Mouse (Mus musculus): ENCODE measurements at regions not wholly inside any gene's neighbourhood (a gene's known extent, or its start where the extent isn't known, plus 50 kb on each side); places are given as distances from the start of the nearest gene placed in this dataset.

DNA sequence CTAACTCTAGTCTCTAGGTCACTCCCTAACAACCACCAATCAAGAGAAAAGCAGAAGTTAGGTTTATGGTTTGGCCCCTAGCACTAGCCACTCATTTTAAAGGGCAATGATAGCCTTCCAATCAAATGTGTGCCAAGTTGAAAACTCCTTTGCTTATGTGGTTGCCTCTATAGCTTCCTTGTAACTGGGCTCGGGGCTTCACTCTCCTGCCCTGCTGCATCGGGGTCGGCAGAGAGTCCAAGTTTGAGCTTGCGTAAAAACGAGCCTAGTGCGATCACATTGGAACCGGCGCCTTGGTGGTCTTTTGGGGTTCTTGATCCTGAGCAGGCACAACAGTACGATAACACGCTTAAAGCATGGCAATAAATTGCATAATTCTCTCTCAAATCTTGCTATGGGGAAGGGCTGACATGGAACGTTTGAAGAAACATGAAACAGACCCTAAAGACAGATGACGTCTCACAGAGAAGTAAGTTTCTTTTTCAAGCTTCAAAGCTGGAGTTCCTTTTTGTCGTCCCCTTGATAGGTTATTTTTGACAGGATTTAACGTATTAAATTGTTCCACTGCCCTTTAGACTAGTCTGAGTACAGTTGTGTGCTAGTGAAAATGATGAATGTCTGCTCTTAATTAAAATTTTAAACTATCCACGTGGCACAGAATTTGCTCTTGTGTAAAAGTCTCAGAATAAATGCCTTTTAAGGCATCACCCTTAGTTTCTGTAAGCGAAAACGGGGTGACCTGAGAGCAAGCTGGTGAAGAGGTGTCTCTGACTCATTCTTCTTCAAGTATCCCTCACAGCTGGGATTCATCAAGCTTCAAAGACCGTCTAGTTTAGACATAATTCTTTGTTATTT, 52.0 kb downstream of the 4930426L09Rik start:
- peak; percentile 77 for ATAC-seq (replicated peaks; ENCODE audit: low read depth, poor library complexity, severe bottlenecking)

DNA sequence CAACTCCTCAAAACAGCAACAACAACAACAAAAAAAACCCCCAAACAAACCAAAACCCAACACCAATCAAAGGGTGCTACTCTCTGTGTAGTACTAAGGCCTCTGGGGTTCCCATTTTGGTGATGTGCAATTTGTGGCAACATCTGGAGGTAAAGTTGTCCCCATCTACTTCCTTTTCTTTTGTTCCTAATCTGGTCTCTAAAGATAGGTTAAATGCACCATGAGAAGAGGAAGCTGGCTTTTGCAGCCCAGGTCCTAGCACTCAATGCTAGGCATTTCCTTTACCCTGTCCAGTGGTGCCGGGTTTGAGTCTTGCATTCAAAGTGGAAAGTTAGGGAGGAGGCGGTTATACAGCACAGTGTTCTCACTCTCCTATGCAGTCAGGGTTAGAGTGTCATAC, 57.4 kb downstream of the 4930426L09Rik start:
- peak; percentile 76 for ATAC-seq (replicated peaks; ENCODE audit: low read depth, poor library complexity, severe bottlenecking)

DNA sequence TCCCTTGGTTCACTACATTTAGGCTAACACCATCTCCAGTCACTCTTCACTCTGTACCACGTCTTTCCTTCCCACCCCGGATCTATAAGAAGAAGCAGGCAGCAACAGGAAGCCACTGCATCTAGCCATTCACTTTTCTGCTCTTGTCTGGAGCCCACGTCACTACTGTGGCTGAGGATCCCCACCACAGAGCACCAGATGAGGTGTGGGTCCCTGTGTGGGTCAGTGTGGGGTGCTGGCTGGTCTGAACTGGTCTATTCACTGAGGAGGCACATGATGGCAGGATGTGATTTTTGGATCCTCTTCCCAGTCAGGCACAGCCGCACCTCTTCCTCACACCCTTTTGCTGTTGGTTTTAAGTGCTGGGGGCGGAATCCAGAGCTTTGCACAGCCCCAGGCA, 59.7 kb downstream of the 4930426L09Rik start:
- peak; percentile 39 for ATAC-seq (replicated peaks; ENCODE audit: low read depth, poor library complexity, severe bottlenecking)

DNA sequence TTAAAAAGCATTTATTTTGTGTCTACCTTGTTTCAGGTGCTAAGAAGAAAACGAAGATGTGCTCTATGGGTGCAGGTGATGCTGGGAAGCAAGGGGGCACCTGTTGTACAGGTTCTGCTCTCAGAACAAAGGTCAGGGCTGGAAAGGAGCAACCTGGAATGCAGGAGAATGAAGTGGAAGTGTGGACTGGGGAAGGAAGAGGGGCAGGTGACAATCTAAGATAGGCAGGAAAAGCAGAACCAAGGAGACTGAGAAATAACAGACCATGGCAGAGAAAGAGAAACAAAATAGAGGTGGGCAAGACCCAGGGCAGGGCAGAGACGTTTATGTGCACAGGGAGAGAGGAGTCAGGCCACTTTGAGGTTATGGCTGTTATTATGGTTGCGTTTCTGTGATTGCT, 60.6 kb downstream of the 4930426L09Rik start:
- ATAC-seq (replicated peaks; ENCODE audit: low read depth, poor library complexity, severe bottlenecking) = no peak

DNA sequence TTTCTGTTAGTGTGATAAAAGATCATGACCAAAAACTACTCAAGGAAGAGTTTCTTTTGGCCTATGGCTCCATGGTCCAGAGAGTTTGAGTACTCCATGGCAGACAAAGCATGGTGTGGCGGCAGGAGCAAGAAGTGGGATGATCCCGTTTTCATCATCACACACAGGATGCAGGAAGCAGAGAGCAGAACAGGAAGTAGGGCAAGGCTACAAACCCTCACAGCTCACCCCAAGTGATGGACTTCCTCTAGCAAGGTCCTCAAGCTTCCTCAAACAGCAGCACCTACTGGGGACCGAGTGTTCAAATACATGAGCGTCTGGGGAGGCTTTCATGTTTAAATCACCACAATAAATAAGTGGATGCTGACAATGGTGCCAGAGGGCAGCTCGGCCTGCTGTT, 61.1 kb downstream of the 4930426L09Rik start:
- peak; percentile 53; the same call in 1 of the 2 replicates for ATAC-seq (replicated peaks; ENCODE audit: low read depth, poor library complexity, severe bottlenecking)

GRCm38 (mm10) chr2:19060218-19060915, 62.2 kb downstream of the 4930426L09Rik start:
- ATAC-seq (replicated peaks; ENCODE audit: low read depth, poor library complexity, severe bottlenecking) = no peak

GRCm38 (mm10) chr2:19064560-19065362, 66.6 kb downstream of the 4930426L09Rik start:
- ATAC-seq (replicated peaks; ENCODE audit: low read depth, poor library complexity, severe bottlenecking) = peak; percentile 68

DNA sequence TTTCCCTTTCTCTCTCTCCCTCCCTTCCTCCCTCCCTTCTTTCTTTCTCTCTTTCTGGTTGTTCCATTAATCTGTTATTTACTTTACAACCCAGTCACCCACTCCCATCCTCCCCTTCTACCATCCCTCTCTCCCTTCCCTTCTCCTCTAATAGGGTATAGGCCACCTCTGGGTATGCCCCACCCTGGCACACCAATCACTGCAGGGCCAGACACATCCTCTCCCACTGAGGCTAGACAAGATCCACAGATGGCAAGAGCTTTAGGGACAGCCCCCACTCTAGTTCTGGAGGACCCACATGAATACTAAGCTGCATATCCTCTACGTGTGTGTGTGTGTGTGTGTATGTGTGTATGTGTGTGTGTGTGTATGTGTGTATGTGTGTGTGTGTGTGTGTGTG, 67.4 kb downstream of the 4930426L09Rik start:
- ATAC-seq (replicated peaks; ENCODE audit: low read depth, poor library complexity, severe bottlenecking) = no peak

DNA sequence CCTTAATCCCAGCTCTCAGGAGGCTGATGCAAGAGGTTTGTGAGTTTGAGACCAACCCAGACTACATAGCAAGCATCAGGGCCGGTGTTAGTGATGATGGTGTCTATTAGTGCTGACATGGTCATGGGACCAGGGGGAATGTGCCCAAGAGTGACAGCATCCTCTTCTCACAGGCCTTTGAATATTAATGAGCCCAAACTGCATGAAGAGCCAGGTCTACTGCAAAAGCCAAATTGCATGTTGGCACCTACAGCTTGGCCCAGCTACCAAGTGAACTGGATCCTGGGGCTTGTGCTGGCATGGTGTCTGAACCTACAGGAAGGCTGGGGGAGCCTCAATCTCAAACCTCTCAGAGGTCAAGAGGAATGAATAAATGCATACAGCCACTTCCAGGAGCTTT, 70.0 kb downstream of the 4930426L09Rik start:
- ATAC-seq (replicated peaks; ENCODE audit: low read depth, poor library complexity, severe bottlenecking) = no peak

DNA sequence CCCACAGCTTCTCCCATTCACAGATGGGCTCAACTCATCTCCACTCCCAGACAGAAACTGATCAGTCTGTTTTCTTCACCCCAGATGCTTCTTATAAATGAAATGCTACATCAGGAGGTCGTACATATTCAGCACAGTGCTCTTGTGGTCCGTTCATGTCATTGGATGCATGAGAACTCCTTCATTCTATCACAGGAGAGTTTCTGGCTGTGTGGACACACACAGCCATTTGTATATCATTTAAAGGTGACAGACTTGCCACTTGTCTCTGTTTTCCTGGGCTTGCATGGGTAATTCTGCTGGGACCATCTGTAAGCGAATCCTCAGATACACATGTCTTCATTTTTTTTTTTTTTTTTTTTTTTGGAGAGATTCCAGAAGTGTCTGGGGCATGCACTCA, 85.7 kb downstream of the 4930426L09Rik start:
- ATAC-seq (replicated peaks; ENCODE audit: low read depth, poor library complexity, severe bottlenecking) = no peak

DNA sequence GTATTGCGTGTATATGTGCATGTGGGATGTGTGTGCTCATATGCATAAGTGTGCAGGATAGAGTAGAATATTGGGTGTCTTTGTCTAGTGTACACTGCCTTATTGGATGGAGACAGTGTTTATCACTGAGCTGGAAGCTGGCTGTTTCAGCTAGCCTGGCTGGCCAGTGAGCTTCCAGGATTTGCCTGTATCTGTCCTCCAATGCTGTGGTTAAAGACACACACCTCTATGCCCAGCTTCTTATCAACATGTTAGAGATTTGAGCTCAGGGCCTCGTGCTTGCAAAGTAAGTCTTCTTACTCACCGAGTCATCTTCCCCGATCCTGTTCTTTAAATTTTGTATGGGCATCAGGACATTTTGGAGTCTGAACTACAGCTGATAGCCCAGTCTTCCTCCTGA, 87.0 kb downstream of the 4930426L09Rik start:
- ATAC-seq (replicated peaks; ENCODE audit: low read depth, poor library complexity, severe bottlenecking) = no peak

DNA sequence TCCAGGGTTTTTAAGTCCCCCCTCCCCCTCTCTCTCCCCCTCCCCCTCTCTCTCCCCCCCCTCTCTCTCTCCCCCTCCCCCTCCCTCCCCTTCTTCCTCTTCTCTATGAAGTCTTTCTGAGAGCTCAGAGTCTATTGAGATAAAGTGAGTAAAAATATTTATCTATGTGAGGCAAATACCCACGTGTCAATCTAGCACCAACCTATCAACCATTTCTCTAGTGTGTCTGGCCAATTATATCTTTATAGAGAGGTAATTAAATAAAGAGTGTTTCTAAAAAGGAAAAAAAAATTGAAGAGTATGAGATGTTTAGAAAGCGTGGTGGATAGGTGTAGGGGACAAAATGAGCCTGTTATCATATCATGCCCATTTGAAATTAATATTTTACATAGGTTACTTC, 88.0 kb downstream of the 4930426L09Rik start:
- ATAC-seq (replicated peaks; ENCODE audit: low read depth, poor library complexity, severe bottlenecking) = no peak

GRCm38 (mm10) chr2:19086621-19087020, 88.5 kb downstream of the 4930426L09Rik start:
- no peak for ATAC-seq (replicated peaks; ENCODE audit: low read depth, poor library complexity, severe bottlenecking)

DNA sequence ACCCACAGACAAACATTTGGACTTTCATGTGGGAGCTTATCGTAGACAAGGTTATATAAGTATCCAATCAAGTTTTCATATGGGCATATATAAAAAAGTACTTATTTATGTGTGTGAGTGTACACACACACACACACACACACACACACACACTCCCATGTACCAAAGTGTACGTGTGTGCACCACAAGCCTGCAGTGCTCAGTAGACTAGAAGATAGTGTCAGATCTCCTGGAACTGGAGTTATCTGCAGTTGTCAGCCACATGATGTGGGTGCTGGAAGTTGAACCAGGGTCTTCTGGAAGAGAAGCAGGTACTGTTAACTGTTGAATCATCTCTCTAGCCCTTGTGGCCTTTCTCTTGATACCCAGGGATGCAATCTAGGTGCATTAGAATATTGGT, 99.7 kb upstream of the Armc3 start:
- no peak for ATAC-seq (replicated peaks; ENCODE audit: low read depth, poor library complexity, severe bottlenecking)

GRCm38 (mm10) chr2:19108753-19109152, 90.3 kb upstream of the Armc3 start:
- ATAC-seq (replicated peaks; ENCODE audit: low read depth, poor library complexity, severe bottlenecking) = no peak

- ATAC-seq (replicated peaks; ENCODE audit: low read depth, poor library complexity, severe bottlenecking) = peak; percentile 97
Observed at GRCm38 (mm10) chr2:19119871-19120270, 79.2 kb upstream of the Armc3 start.

GRCm38 (mm10) chr2:19132864-19133263, 66.2 kb upstream of the Armc3 start:
- no peak for ATAC-seq (replicated peaks; ENCODE audit: low read depth, poor library complexity, severe bottlenecking)

- no peak for ATAC-seq (replicated peaks; ENCODE audit: low read depth, poor library complexity, severe bottlenecking)
Observed at GRCm38 (mm10) chr2:19142586-19142985, 56.5 kb upstream of the Armc3 start.

- peak; percentile 97 for ATAC-seq (replicated peaks; ENCODE audit: low read depth, poor library complexity, severe bottlenecking)
Observed at GRCm38 (mm10) chr2:19145412-19145811, 53.7 kb upstream of the Armc3 start.

- no peak for ATAC-seq (replicated peaks; ENCODE audit: low read depth, poor library complexity, severe bottlenecking)
Observed at GRCm38 (mm10) chr2:19145881-19146280, 53.2 kb upstream of the Armc3 start.

- peak; percentile 55 for ATAC-seq (replicated peaks; ENCODE audit: low read depth, poor library complexity, severe bottlenecking)
Observed at GRCm38 (mm10) chr2:19146289-19146688, 52.8 kb upstream of the Armc3 start.
